Mouse (Mus musculus) MEL (cell line): ENCODE results near the gene Pde6d. TPM values are rescaled to one million over a fixed set of nuclear protein-coding genes. Genes with fewer than 3 reads are reported as not detected.

Experiments
- DNase-seq: peaks from one replicate; pipeline ENCODE4 v3.0.0; 2011; ENCODE audit warnings: low read depth, low spot score
- H3K27ac ChIP-seq: 2 replicates; pipeline ENCODE4 v1.5.1; 2012; ENCODE audit warnings: low read depth, mild to moderate bottlenecking, control low read depth, low read length, moderate library complexity; ENCODE audit not compliant: control insufficient read depth
- H3K27me3 ChIP-seq, 2 experiments: fragments of 150-350 bp in 1 of 2; sonication (generic) in 1 of 2; 2 replicates each; pipeline ENCODE4 v1.6.1; 2012; ENCODE audit warnings: low read length in 2 of 2, mild to moderate bottlenecking in 2 of 2, improper control_type of control experiment in 1 of 2, moderate library complexity in 1 of 2; ENCODE audit not compliant: insufficient read depth in 2 of 2, control insufficient read depth in 1 of 2
- H3K36me3 ChIP-seq, 2 experiments: 2 replicates each; pipeline ENCODE4 v1.6.1; 2012 to 2014; ENCODE audit warnings: low read length in 2 of 2, improper control_type of control experiment in 1 of 2, inconsistent platforms in 1 of 2, mild to moderate bottlenecking in 1 of 2; ENCODE audit not compliant: insufficient read depth in 2 of 2, control insufficient read depth in 1 of 2
- H3K4me1 ChIP-seq, 2 experiments: fragments of 150-350 bp in 1 of 2; sonication (generic) in 1 of 2; 2 replicates each; pipeline ENCODE4 v1.6.1; 2012; ENCODE audit warnings: low read length in 2 of 2, improper control_type of control experiment in 1 of 2, mild to moderate bottlenecking in 1 of 2; ENCODE audit not compliant: insufficient read depth in 2 of 2, control insufficient read depth in 1 of 2
- H3K4me3 ChIP-seq, 2 experiments: fragments of 150-350 bp in 1 of 2; sonication (generic) in 1 of 2; 2 replicates each; pipeline ENCODE4 v1.5.1; 2012; ENCODE audit warnings: low read depth in 2 of 2, low read length in 2 of 2, mild to moderate bottlenecking in 2 of 2, moderate library complexity in 2 of 2, control low read depth in 1 of 2, improper control_type of control experiment in 1 of 2; ENCODE audit not compliant: control insufficient read depth in 1 of 2, insufficient read depth in 1 of 2
- H3K79me2 ChIP-seq: 2 replicates; pipeline ENCODE4 v1.6.1; 2012; ENCODE audit warnings: mild to moderate bottlenecking, low read length, moderate library complexity; ENCODE audit not compliant: control insufficient read depth, poor library complexity, insufficient read depth
- H3K9ac ChIP-seq: 2 replicates; pipeline ENCODE4 v1.6.1; 2012; ENCODE audit warnings: low read depth, mild to moderate bottlenecking, control low read depth, low read length, moderate library complexity; ENCODE audit not compliant: control insufficient read depth, poor library complexity, severe bottlenecking
- H3K9me3 ChIP-seq: fragments of 150-350 bp; sonication (generic); replicated peaks from 2 replicates; pipeline ENCODE4 v1.6.1; 2012; ENCODE audit warnings: mild to moderate bottlenecking, low read length, improper control_type of control experiment, moderate library complexity; ENCODE audit not compliant: insufficient read depth
- BHLHE40 ChIP-seq: IDR thresholded peaks from 2 replicates; pipeline ENCODE4 v1.6.1; 2012; ENCODE audit warnings: low read depth, mild to moderate bottlenecking, inconsistent platforms, low read length, improper control_type of control experiment, borderline replicate concordance
- CHD1 ChIP-seq: IDR thresholded peaks from 2 replicates; pipeline ENCODE4 v1.6.1; 2012; ENCODE audit warnings: low read depth, mild to moderate bottlenecking, inconsistent platforms, low read length, improper control_type of control experiment
- CHD2 ChIP-seq: IDR thresholded peaks from 2 replicates; pipeline ENCODE4 v1.6.1; 2011; ENCODE audit warnings: low read length, improper control_type of control experiment
- CTCF ChIP-seq, 3 experiments: IDR thresholded peaks in 2 of 3; conservative IDR thresholded peaks in 1 of 3; 2 replicates each; pipeline ENCODE4 v1.5.1; 2011 to 2012; ENCODE audit warnings: low read length in 3 of 3, low read depth in 2 of 3, mild to moderate bottlenecking in 2 of 3, improper control_type of control experiment in 1 of 3, inconsistent platforms in 1 of 3, mixed read lengths in 1 of 3, moderate library complexity in 1 of 3; ENCODE audit not compliant: control insufficient read depth in 1 of 3, insufficient read depth in 1 of 3, poor library complexity in 1 of 3, severe bottlenecking in 1 of 3
- E2F4 ChIP-seq: IDR thresholded peaks from 2 replicates; pipeline ENCODE4 v1.6.1; 2011; ENCODE audit warnings: low read depth, low read length, improper control_type of control experiment, borderline replicate concordance
- ELF1 ChIP-seq: IDR thresholded peaks from 2 replicates; pipeline ENCODE4 v1.6.1; 2014; ENCODE audit warnings: low read depth, mild to moderate bottlenecking, inconsistent platforms, low read length, improper control_type of control experiment, moderate library complexity
- EP300 ChIP-seq, 2 experiments: IDR thresholded peaks; 2 replicates each; pipeline ENCODE4 v1.6.1; 2011; ENCODE audit warnings: improper control_type of control experiment in 2 of 2, low read length in 2 of 2, low read depth in 1 of 2, mild to moderate bottlenecking in 1 of 2
- ETS1 ChIP-seq: IDR thresholded peaks from 2 replicates; pipeline ENCODE4 v1.6.1; 2012; ENCODE audit warnings: low read depth, mild to moderate bottlenecking, inconsistent platforms, low read length, improper control_type of control experiment, moderate library complexity
- GABPA ChIP-seq: IDR thresholded peaks from 2 replicates; pipeline ENCODE4 v1.6.1; 2012; ENCODE audit warnings: low read depth, mild to moderate bottlenecking, inconsistent platforms, low read length, improper control_type of control experiment, moderate library complexity
- GATA1 ChIP-seq: IDR thresholded peaks from 2 replicates; pipeline ENCODE4 v1.6.1; 2011; ENCODE audit warnings: low read depth, low read length, improper control_type of control experiment
- HCFC1 ChIP-seq: IDR thresholded peaks from 2 replicates; pipeline ENCODE4 v1.6.1; 2012; ENCODE audit warnings: low read depth, mild to moderate bottlenecking, inconsistent platforms, low read length, improper control_type of control experiment, moderate library complexity
- JUND ChIP-seq: IDR thresholded peaks from 2 replicates; pipeline ENCODE4 v1.6.1; 2011; ENCODE audit warnings: low read depth, mild to moderate bottlenecking, improper control_type of control experiment, low read length
- MAFK ChIP-seq: IDR thresholded peaks from 2 replicates; pipeline ENCODE4 v1.6.1; 2011; ENCODE audit warnings: low read depth, mild to moderate bottlenecking, low read length, improper control_type of control experiment, borderline replicate concordance
- MAX ChIP-seq: IDR thresholded peaks from 2 replicates; pipeline ENCODE4 v1.6.1; 2011; ENCODE audit warnings: low read length, improper control_type of control experiment
- MAZ ChIP-seq: IDR thresholded peaks from 2 replicates; pipeline ENCODE4 v1.6.1; 2012; ENCODE audit warnings: low read depth, mild to moderate bottlenecking, inconsistent platforms, low read length, improper control_type of control experiment
- MEF2A ChIP-seq: IDR thresholded peaks from 2 replicates; pipeline ENCODE4 v1.6.1; 2014; ENCODE audit warnings: low read depth, mild to moderate bottlenecking, inconsistent platforms, low read length, improper control_type of control experiment; ENCODE audit not compliant: poor library complexity, insufficient replicate concordance, severe bottlenecking; ENCODE audit errors: extremely low read depth
- MXI1 ChIP-seq: IDR thresholded peaks from 2 replicates; pipeline ENCODE4 v1.6.1; 2011; ENCODE audit warnings: mild to moderate bottlenecking, low read depth, low read length, improper control_type of control experiment
- MYB ChIP-seq: IDR thresholded peaks from 2 replicates; pipeline ENCODE4 v1.6.1; 2011; ENCODE audit warnings: mild to moderate bottlenecking, low read depth, low read length, improper control_type of control experiment
- MYC ChIP-seq: IDR thresholded peaks from 2 replicates; pipeline ENCODE4 v1.6.1; 2011; ENCODE audit warnings: low read depth, mild to moderate bottlenecking, low read length, improper control_type of control experiment, moderate library complexity
- NELFE ChIP-seq: IDR thresholded peaks from 2 replicates; pipeline ENCODE4 v1.6.1; 2011; ENCODE audit warnings: low read depth, low read length, improper control_type of control experiment
- NRF1 ChIP-seq: IDR thresholded peaks from 2 replicates; pipeline ENCODE4 v1.6.1; 2014; ENCODE audit warnings: low read depth, mild to moderate bottlenecking, inconsistent platforms, low read length, improper control_type of control experiment, moderate library complexity; ENCODE audit not compliant: poor library complexity, insufficient read depth, severe bottlenecking
- POLR2A ChIP-seq, 2 experiments: IDR thresholded peaks; 2 replicates each; pipeline ENCODE4 v1.6.1; 2011 to 2012; ENCODE audit warnings: low read length in 2 of 2, mild to moderate bottlenecking in 2 of 2, control low read depth in 1 of 2, improper control_type of control experiment in 1 of 2, low read depth in 1 of 2, moderate library complexity in 1 of 2; ENCODE audit not compliant: control insufficient read depth in 1 of 2, insufficient read depth in 1 of 2, poor library complexity in 1 of 2
- POLR2AphosphoS2 ChIP-seq: IDR thresholded peaks from 2 replicates; pipeline ENCODE4 v1.6.1; 2011; ENCODE audit warnings: low read length, improper control_type of control experiment
- POLR2AphosphoS5 ChIP-seq: IDR thresholded peaks from 2 replicates; pipeline ENCODE4 v1.6.1; 2012; ENCODE audit warnings: low read depth, borderline replicate concordance, mild to moderate bottlenecking, inconsistent platforms, low read length, moderate library complexity, mixed read lengths
- RAD21 ChIP-seq: IDR thresholded peaks from 2 replicates; pipeline ENCODE4 v1.6.1; 2011; ENCODE audit warnings: mild to moderate bottlenecking, low read depth, low read length, improper control_type of control experiment
- RCOR1 ChIP-seq: IDR thresholded peaks from 2 replicates; pipeline ENCODE4 v1.6.1; 2012; ENCODE audit warnings: low read depth, mild to moderate bottlenecking, inconsistent platforms, low read length, improper control_type of control experiment
- SIN3A ChIP-seq: IDR thresholded peaks from 2 replicates; pipeline ENCODE4 v1.6.1; 2012; ENCODE audit warnings: low read length, improper control_type of control experiment, inconsistent platforms
- SMC3 ChIP-seq: IDR thresholded peaks from 2 replicates; pipeline ENCODE4 v1.6.1; 2011; ENCODE audit warnings: low read depth, low read length, improper control_type of control experiment
- TAL1 ChIP-seq: IDR thresholded peaks from 2 replicates; pipeline ENCODE4 v1.6.1; 2012; ENCODE audit warnings: mild to moderate bottlenecking, inconsistent platforms, low read length, moderate library complexity, mixed read lengths
- TBP ChIP-seq: IDR thresholded peaks from 2 replicates; pipeline ENCODE4 v1.8.0; 2011; ENCODE audit warnings: low read depth, low read length, improper control_type of control experiment
- TCF12 ChIP-seq: IDR thresholded peaks from 2 replicates; pipeline ENCODE4 v1.6.1; 2014; ENCODE audit warnings: low read depth, mild to moderate bottlenecking, inconsistent platforms, low read length, improper control_type of control experiment, moderate library complexity
- UBTF ChIP-seq: IDR thresholded peaks from 2 replicates; pipeline ENCODE4 v1.6.1; 2012; ENCODE audit warnings: low read depth, mild to moderate bottlenecking, inconsistent platforms, low read length, improper control_type of control experiment, moderate library complexity, borderline replicate concordance; ENCODE audit not compliant: insufficient read depth
- USF1 ChIP-seq: IDR thresholded peaks from 2 replicates; pipeline ENCODE4 v1.6.1; 2014; ENCODE audit warnings: low read depth, mild to moderate bottlenecking, inconsistent platforms, low read length, improper control_type of control experiment, moderate library complexity
- ZC3H11A ChIP-seq: IDR thresholded peaks from 2 replicates; pipeline ENCODE4 v1.6.1; 2012; ENCODE audit warnings: low read depth, mild to moderate bottlenecking, inconsistent platforms, low read length, improper control_type of control experiment
- ZKSCAN1 ChIP-seq: IDR thresholded peaks from 2 replicates; pipeline ENCODE4 v1.6.1; 2012; ENCODE audit warnings: low read depth, mild to moderate bottlenecking, inconsistent platforms, low read length, improper control_type of control experiment, moderate library complexity
- ZMIZ1 ChIP-seq: IDR thresholded peaks from 2 replicates; pipeline ENCODE4 v1.6.1; 2012; ENCODE audit warnings: low read depth, mild to moderate bottlenecking, inconsistent platforms, low read length, improper control_type of control experiment, moderate library complexity
- ZNF384 ChIP-seq: IDR thresholded peaks from 2 replicates; pipeline ENCODE4 v1.6.1; 2012; ENCODE audit warnings: low read depth, mild to moderate bottlenecking, inconsistent platforms, low read length, improper control_type of control experiment
- polyA plus RNA-seq, 2 experiments: library from polyadenylated mRNA; stranded (reverse) in 1 of 2; unstranded in 1 of 2; fragments of >175 nt in 1 of 2; fragments of >200 nt in 1 of 2; gene quantifications; 2 replicates each; pipeline versions ENCODE4 v1.2.1 to v1.2.4; 2012; ENCODE audit warnings: low replicate concordance in 2 of 2, low read depth in 1 of 2; ENCODE audit not compliant: insufficient read length in 2 of 2, insufficient read depth in 1 of 2, missing spikeins in 1 of 2
- total RNA-seq: library from RNA; depleted of rRNA; stranded (reverse); fragments of 300-350 nt; gene quantifications from 2 replicates; pipeline ENCODE4 v1.2.3, GENCODE M21; 2012

Gene Pde6d
- total and polyA plus RNA-seq, 3 experiments = 13.4 to 79.9 TPM; not detected in 1

- DNase-seq = peak; percentile 97
- peak; percentile 66; the same call in 1 of the 2 replicates for TF ChIP-seq POLR2AphosphoS2
- TF ChIP-seq ZMIZ1 = 0 out of 2 replicates have a peak, but pooled peaks have one; percentile 64
- TF ChIP-seq SMC3 = peak; percentile 74
- no peak for TF ChIP-seq MEF2A
- TF ChIP-seq RCOR1 = 0 out of 2 replicates have a peak, but pooled peaks have one; percentile 29
- TF ChIP-seq UBTF = no peak
- no peak for TF ChIP-seq JUND
- TF ChIP-seq ZNF384 = no peak
- peak; percentile 49 to 83; a peak in 3 of 4 replicates for TF ChIP-seq EP300 (IDR thresholded peaks at IDR 0.05; ENCODE audit: low read depth in 1 of 2, low read length in 2 of 2)
- TF ChIP-seq POLR2A (IDR thresholded peaks at IDR 0.05; ENCODE audit: control insufficient read depth in 1 of 2, insufficient read depth in 1 of 2, low read depth in 1 of 2, low read length in 2 of 2, poor library complexity in 1 of 2) = peak in 1 of 2 experiments; percentile 74; a peak in 2 of 4 replicates
- no peak for TF ChIP-seq ZKSCAN1
- peak; percentile 64 for TF ChIP-seq NELFE
- TF ChIP-seq MAZ = peak; percentile 94; the same call in 1 of the 2 replicates
- no peak for TF ChIP-seq GATA1
- peak; percentile 96 for TF ChIP-seq ETS1
- peak; percentile 100 for TF ChIP-seq MYC
- TF ChIP-seq TCF12 = peak; percentile 91
- no peak for TF ChIP-seq NRF1
- peak; percentile 77 for TF ChIP-seq HCFC1
- no peak for TF ChIP-seq GABPA
- TF ChIP-seq SIN3A = peak; percentile 92
- no peak for TF ChIP-seq POLR2AphosphoS5
- 0 out of 2 replicates have a peak, but pooled peaks have one; percentile 59 for TF ChIP-seq TBP
- TF ChIP-seq CHD2 = peak; percentile 61
- peak; percentile 83 for TF ChIP-seq ELF1
- peak; percentile 99 for TF ChIP-seq MXI1
- TF ChIP-seq USF1 = peak; percentile 94
- TF ChIP-seq TAL1 = no peak
- TF ChIP-seq RAD21 = peak; percentile 38
- TF ChIP-seq ZC3H11A = peak; percentile 27; the same call in 1 of the 2 replicates
- TF ChIP-seq E2F4 = no peak
- no peak for TF ChIP-seq MAFK
- peak; percentile 77 to 94 (median 91) for TF ChIP-seq CTCF (IDR thresholded peaks at IDR 0.05 in 2 of 3, conservative IDR thresholded peaks at IDR 0.05 in 1 of 3; ENCODE audit: control insufficient read depth in 1 of 3, insufficient read depth in 1 of 3, low read depth in 2 of 3, low read length in 3 of 3, poor library complexity in 1 of 3, severe bottlenecking in 1 of 3)
- peak; percentile 100 for TF ChIP-seq MAX
- TF ChIP-seq MYB = peak; percentile 85
- TF ChIP-seq BHLHE40 = peak; percentile 86
- no peak for TF ChIP-seq CHD1
Measured at GRCm38 (mm10) chr1:86509410-86509809, 73.0 kb downstream of the Pde6d start.

More at GRCm38 (mm10) chr1:86509410-86509809, 73.0 kb downstream of the Pde6d start:
- H3K4me3 ChIP-seq = no peak overlapping the region
- H3K79me2 ChIP-seq = peaks cover 2% of the 10 kb centered on the region; the same call in 1 of the 2 replicates
- H3K27me3 ChIP-seq = no peaks in the 10 kb centered on the region
- H3K27ac ChIP-seq = peak overlapping the region; percentile 75
- H3K36me3 ChIP-seq = peaks cover 0 to 16% of the 10 kb centered on the region in 2 experiments; a peak in 2 of 4 replicates
- no peaks in the 10 kb centered on the region for H3K9me3 ChIP-seq
- H3K4me1 ChIP-seq = peaks cover 10 to 44% of the 10 kb centered on the region in 2 experiments; a peak in 3 of 4 replicates
- H3K9ac ChIP-seq = peak overlapping the region; percentile 80
